Mouse (Mus musculus) neutrophil, adult 5-6 weeks (primary cell): Measurements from ENCODE around the gene Mtrex. TPM values are rescaled to one million over a fixed set of nuclear protein-coding genes. Genes with fewer than 3 reads are reported as not detected.

ENCODE experiments used
- ATAC-seq: fragments of 151-379, 151-347 bp; 2 replicates; pipeline ENCODE4 v1.8.0; 2017; ENCODE audit warnings: mild to moderate bottlenecking, moderate TSS enrichment; ENCODE audit not compliant: insufficient number of reproducible peaks, poor library complexity, low FRiP score, severe bottlenecking; ENCODE audit errors: extremely low read depth
- total RNA-seq: library from RNA; stranded (forward); fragments of 200-1000 nt; gene quantifications from 2 replicates; pipeline ENCODE4 v1.2.3, GENCODE M21; 2017

The Mtrex gene
- total RNA-seq, 1 experiment from 2014 or later = 63.5 TPM

- no peak for ATAC-seq
These were observed 55.5 kb downstream of the Mtrex start for GRCm38 (mm10) chr13:112871500-112872266.

GRCm38 (mm10) chr13:112870039-112870690 is 57.0 kb downstream of the Mtrex start:
- ATAC-seq = no peak

GRCm38 (mm10) chr13:112867381-112867780 is 59.8 kb downstream of the Mtrex start:
- ATAC-seq = no peak

GRCm38 (mm10) chr13:112866782-112867181 is 60.4 kb downstream of the Mtrex start:
- no peak for ATAC-seq

GRCm38 (mm10) chr13:112862978-112863677 is 64.1 kb downstream of the Mtrex start:
- ATAC-seq = no peak

- no peak for ATAC-seq
These were observed 64.9 kb downstream of the Mtrex start for GRCm38 (mm10) chr13:112862342-112862741.

GRCm38 (mm10) chr13:112861825-112862306 is 65.3 kb downstream of the Mtrex start:
- ATAC-seq = no peak

GRCm38 (mm10) chr13:112860911-112861310 is 66.3 kb downstream of the Mtrex start:
- no peak for ATAC-seq

- no peak for ATAC-seq
These were observed 66.8 kb downstream of the Mtrex start for GRCm38 (mm10) chr13:112860370-112860769.

GRCm38 (mm10) chr13:112859574-112860134 is 67.5 kb downstream of the Mtrex start:
- no peak for ATAC-seq

- no peak for ATAC-seq
These were observed 69.3 kb downstream of the Mtrex start for GRCm38 (mm10) chr13:112857921-112858320.

GRCm38 (mm10) chr13:112854402-112854801 is 72.8 kb downstream of the Mtrex start:
- no peak for ATAC-seq

GRCm38 (mm10) chr13:112853710-112854316 is 73.4 kb downstream of the Mtrex start:
- ATAC-seq = no peak

GRCm38 (mm10) chr13:112845931-112846330 is 81.3 kb downstream of the Mtrex start:
- ATAC-seq = no peak

GRCm38 (mm10) chr13:112840241-112841087 is 86.7 kb downstream of the Mtrex start:
- ATAC-seq = no peak

- no peak for ATAC-seq
These were observed 88.5 kb downstream of the Mtrex start for GRCm38 (mm10) chr13:112838562-112839232.

- no peak for ATAC-seq
These were observed 89.5 kb downstream of the Mtrex start for GRCm38 (mm10) chr13:112837621-112838155.
